Mouse (Mus musculus) heart, postnatal 4 days (tissue): Measurements from ENCODE around the gene Slc6a18. TPM values are rescaled to one million over a fixed set of nuclear protein-coding genes. Genes with fewer than 3 reads are reported as not detected.
A peak's percentile ranks its signal among the peaks of the same experiment; 100 is the strongest.

ENCODE experiments used
- DNase-seq: peaks from one replicate; pipeline ENCODE4 v3.0.0; 2021
- total RNA-seq, 2 experiments: library from RNA; stranded (reverse); gene quantifications; 2 replicates each; pipeline ENCODE4 v1.2.3; 2021

Slc6a18 gene
- total RNA-seq, 2 experiments from 2014 or later: not detected

DNA sequence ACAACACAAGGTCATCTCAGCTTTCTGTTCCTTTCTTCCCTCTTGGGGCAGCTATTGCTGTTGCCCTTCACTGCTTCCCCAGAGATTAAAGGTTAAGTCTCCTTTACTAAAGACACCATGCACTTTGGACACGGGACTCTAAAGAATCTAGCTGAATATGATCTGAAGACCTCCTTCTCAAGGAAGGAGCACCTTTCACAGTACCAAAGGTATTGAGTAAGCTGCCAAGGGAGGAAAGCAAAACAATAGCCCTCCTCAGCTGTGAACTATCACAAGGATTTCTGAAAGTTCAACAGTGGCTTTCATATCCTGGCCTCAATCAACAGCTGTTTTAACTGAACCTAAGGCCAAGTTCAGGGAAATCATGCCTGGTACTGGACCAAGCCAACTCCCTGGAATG is 6.6 kb upstream of the Slc6a18 start:
- DNase-seq: no peak

DNA sequence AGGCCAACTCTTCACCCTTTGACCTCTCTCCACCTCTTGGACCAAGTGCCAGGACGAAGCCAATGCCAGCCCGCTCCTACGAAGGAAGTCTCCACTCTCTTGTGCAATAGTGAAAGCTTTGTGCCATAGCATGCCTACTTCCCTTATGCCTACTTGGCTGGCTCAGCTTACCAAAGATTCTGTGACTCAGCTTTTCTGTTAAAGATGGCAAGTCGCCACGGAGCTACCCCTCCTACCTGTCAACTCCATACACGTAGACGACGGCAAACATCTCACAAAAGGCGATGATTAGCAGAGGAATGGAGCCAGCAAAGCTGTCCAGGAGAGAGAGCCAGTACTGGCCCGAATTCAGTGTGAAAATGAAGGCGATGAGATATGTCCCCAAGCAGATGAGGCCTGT is 5.9 kb upstream of the Slc6a18 start:
- peak; percentile 23 for DNase-seq

DNA sequence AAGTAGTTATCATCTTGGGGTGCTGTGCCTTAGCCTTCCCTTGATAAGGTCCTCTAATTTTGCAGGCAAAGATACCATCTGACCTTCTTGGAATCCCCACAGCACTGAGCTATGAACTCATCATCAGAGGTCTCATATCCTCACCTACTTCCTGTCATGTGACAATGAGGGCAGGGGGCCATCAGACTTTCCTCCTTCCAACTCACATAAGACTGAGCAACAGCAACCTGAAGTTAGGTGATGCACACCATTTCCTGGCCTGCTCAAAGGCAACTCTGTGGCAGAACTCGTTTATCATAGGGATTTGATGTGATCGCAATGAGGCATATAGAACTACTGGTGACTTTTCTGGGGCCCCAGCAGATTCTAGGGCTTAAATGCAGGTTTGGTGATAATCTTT is 4.4 kb upstream of the Slc6a18 start:
- DNase-seq: no peak

DNA sequence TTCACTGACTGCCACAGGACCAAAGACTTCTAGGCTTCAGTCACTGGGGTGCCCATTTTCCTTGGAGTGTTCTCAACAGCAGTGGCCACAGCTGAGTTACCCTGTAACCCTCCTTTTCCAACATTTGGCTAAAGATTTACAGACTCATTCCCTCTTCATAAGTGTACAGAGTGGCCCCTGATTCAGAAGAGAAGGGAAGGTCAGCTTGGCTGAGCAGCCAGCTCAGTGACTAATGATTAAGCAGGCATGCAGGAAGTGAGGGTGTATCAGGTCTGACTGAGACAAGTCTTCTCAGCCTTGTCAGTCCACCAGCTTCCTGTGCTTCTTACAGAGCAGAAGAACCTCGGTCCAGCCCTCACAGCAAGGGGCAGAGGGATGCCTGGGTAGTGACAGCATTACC is 2.6 kb upstream of the Slc6a18 start:
- no peak for DNase-seq

DNA sequence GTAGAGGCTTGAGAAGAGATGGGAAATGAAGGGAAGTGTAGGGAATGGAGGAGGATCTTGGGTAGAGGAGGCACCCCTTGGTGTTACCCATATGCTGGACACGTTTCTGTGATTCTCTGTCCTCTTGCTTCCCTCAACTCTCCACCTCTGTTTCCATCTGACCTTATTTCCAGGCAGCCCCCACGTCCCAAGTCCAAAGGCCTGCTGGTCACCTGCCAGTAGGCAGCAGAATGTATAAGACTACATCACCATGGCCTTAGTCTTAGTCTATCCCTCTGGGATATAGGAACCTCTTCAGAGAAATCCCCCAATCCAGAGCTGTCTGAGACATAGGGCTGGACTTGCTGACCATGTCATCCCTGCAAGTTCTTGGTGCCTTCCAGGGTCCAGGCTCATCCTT is 1.5 kb upstream of the Slc6a18 start:
- no peak for DNase-seq

DNA sequence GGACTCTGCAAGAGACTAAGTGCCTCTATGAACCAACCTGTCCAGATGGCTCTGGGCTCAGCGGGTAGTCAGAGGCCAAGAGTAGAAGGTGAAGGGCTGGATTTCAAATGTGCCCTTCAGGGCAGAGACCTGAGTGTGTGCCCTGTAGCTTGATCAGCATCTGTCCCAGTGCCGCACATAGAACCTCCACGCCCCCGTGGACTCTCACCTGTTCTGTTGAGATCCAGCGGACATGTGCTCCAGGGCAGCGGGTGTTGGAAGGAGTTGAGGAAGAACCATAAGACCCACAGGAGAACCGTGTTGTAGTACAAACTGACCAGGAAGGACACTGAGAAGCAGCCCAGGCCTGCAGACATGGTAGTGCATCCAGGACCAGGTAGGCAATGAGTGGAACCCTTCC is 2.7 kb downstream of the Slc6a18 start:
- no peak for DNase-seq

DNA sequence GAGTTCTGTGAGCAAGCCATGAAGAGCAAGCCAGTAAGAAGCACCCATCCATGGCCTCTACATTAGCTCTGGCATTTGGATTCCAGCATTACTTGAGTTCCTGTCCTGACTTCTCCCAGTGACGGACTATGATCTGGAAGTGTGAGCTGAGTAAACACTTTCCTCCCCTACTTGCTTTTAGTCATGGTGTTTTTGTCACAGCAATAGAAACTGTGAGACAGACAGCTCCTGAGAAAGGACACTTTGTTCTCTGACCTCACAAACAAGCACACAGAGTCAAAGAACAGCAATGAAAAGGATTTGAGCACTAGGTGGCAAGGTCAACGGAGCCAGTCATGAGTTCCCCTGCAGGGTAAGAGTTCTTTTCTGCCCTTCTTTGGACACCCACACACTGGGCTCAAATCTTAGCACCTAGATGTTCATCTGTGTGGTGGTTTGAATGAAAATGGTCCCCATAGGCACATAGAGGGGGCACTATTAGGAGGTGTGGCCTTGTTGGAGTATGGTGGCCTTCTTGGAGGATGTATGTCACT is 17.6 kb downstream of the Slc6a18 start:
- no peak for DNase-seq

DNA sequence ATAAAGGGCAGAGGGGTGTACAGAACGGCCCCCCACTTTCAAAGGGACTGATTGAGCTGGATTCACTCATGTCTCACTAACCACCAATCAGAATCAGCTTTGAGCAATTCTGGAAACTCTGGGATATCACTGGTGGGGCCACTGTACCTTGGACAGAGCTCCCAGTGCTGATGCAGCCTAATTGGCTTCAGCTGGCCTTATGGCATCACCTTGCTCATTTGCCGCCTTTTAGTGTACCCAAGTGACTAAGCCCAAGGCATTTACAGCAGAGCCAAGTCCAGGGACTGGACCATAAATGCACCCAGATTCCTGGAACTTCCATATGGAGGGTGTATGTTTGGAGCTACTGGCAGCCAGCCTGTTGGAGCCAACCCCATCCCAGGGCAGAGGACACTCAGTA is 18.9 kb downstream of the Slc6a18 start:
- no peak for DNase-seq

DNA sequence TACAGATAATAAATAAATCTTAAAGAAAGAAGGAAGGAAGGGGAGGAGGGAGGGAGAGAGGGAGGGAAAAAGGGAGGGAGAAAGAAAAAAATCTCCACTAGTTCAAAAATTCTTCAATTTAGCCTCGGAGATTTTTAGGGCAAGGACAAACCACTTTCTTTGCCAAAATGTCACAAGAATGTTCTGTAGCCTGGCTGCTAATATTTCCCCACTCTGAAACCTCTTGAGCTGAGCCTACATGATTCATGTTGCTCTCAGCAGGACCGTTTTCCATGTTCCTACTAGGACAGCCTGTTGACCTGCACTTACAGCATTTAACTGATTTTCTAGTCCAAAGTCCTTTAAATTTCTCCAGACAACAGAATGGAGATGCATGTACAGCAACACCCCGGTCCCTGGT is 22.8 kb downstream of the Slc6a18 start:
- no peak for DNase-seq

DNA sequence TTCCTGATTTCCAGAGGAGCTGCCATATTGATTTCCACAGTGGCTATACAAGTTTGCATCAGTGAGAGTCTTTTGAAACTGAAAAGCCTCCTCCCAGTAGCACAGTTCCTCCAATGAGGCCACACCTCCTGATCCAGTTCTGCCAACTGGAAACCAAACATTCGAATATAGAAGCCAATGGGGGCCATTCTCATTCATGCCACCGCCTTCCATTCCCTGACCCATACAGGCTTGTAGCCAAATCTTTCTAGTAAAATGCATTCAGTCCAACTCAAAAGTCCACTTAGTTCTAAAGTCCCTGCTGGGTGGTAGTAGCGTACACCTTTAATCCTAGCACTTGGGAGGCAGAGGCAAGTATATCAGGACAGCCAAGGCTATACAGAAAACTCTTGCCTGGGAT is 24.6 kb downstream of the Slc6a18 start:
- no peak for DNase-seq

DNA sequence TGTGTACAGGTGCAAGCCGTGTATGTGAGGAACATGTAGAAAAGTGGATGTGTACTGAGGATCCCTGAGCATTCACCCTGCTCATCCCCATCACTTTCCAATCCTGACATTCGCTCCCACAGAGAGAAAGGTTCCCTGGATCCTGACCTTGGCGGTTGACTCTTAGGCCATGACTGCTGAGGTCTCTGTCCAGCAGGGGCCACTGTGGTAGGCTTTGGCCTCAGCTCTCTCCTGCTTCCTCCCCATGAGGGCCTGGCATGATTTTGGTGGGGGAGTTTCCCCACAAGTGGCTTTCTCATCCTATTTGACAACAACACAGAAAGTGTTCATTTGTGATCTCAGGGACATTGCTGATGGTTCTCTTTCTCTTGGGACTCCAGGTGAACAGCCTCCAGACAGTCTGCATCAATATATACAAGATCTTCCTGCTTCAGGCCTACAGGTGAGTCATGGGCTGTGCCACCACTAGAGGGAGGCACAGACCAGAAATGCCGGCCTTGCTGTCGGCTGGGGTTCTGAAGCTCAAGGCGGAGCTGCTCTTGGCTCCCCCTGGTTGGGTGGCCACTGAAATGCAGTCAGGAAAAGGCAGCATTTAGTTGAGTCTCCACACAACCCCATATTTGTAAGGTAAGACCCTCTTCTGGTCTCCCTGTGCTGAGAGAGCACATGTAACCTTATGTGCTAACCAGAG is 31.3 kb downstream of the Slc6a18 start:
- DNase-seq: peak; percentile 61

DNA sequence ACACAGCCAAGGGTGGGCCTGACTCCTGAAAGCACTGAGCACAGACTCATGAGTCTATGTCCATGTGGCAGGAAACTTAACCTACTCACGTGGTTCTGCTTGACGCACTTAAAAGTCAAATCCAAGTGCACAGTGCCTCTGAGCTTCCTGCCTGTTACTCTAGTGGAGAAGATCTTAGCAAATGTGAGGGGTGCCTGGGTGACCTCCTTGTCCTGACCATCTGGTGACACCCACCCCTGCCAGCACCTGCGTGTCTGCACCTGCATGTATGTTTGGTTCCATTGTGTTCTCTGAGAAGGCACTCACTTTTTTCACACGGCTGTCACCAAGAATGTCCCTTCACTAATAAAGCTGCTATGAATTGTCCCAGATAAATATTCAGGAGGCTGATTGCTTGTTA is 36.5 kb downstream of the Slc6a18 start:
- DNase-seq: no peak

DNA sequence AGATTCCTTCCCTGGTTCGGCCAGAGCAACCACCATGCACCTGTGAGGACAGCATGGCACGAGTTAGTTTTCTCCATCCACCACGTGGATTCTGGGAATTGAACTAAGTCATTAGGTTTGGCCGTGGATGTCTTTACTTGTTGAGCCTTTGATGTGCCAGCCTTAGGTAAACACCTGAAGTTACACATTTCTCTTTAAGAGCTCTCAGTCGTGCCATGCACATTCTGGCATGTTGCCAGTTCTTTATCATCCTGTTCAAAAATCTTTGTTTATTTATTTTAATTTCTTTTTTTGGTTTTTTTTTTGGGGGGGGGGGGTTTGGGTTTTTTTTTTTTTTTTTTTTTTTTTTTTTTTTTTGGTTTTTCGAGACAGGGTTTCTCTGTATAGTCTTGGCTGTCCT is 40.0 kb downstream of the Slc6a18 start:
- no peak for DNase-seq

DNA sequence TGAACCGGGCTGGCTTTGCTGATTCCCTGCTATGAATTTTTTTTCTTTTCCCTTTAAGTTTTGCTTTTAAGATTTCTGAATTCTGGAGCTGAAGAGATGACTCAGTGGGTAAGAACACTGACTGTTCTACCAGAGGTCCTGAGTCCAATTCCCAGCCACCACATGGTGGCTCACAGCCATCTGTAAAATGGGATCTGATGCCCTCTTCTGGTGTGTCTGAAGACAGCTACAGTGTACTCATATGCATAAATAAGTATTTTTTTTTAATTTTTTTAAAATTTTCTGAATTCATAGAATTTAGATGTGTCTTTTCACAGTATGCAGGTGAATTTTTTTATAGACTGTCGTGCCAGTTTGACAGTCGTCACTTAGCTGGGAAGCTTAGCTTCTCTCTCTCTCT is 46.0 kb downstream of the Slc6a18 start:
- DNase-seq: no peak

DNA sequence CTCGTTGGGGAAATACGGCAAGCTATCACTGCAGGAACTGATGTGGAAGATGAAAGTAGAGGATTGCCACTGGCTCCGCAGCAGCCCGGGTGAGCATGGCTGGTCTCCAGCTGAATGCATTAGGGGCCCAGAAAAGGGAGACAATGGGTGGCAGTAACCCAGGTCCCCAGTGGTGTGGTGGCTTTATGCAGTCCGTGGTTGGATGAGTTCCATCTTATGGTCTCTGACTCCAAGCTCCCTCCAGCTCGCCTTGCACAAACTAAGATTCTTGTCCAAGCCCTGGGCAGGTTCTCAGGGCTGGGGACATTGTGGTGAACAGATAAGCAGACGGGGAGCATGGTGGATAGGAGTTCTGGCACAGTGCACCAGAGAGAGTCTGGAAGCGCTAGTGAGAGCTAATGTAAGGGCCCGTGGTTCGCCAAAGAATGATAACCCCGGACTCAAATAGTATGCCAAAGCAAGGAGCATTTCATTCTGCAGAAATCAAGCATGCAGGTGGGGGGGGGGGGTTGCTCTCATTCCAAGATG is 49.2 kb downstream of the Slc6a18 start:
- DNase-seq: no peak

DNA sequence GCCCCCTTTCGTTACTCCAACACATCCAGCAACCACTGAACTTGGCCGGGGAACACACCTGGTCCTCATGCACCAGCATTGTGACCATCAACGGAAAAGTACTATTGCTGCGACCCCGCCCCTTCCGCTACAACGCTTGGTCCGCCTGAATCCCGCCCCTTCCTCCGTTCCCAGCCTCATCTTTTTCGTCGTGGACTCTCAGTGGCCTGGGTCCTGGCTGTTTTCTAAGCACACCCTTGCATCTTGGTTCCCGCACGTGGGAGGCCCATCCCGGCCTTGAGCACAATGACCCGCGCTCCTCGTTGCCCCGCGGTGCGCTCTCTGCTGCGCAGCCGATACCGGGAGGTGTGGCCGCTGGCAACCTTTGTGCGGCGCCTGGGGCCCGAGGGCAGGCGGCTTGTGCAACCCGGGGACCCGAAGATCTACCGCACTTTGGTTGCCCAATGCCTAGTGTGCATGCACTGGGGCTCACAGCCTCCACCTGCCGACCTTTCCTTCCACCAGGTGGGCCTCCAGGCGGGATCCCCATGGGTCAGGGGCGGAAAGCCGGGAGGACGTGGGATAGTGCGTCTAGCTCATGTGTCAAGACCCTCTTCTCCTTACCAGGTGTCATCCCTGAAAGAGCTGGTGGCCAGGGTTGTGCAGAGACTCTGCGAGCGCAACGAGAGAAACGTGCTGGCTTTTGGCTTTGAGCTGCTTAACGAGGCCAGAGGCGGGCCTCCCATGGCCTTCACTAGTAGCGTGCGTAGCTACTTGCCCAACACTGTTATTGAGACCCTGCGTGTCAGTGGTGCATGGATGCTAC is 50.9 kb downstream of the Slc6a18 start, which contains the start of gene Tert:
Gene Tert, plus strand, starts transcription at position 167 of the 805 bp plus-strand sequence.
- peak; percentile 34 for DNase-seq

DNA sequence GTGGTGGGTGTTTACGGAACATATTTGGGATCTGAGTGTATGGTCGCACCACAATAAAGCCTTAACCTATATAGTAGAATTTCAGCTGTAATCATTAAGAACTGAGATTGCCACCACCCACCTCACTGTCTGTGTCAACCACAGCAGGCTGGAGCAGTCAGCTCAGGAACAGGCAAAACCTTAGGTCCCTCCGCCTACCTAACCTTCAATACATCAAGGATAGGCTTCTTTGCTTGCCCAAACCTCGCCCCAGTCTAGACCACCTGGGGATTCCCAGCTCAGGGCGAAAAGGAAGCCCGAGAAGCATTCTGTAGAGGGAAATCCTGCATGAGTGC is 51.4 kb downstream of the Slc6a18 start:
- no peak for DNase-seq

DNA sequence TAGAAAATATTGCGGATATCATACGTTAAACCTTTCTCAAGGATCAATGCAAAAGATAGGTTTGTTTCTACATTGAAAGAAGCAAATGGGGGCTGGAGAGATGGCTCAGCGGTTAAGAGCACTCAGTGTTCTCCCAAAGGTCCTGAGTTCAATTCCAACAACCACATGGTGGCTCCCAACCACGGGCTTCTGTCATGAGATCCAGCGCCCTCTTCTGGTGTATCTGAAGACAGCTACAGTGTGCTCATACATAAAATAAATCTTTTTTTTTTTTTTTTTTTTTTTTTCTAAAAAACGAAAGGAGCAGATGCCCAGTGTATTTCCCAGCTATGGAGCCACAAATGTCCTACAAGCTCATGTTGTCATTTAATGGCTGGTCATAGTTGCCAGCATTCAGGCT is 57.2 kb downstream of the Slc6a18 start:
- no peak for DNase-seq

DNA sequence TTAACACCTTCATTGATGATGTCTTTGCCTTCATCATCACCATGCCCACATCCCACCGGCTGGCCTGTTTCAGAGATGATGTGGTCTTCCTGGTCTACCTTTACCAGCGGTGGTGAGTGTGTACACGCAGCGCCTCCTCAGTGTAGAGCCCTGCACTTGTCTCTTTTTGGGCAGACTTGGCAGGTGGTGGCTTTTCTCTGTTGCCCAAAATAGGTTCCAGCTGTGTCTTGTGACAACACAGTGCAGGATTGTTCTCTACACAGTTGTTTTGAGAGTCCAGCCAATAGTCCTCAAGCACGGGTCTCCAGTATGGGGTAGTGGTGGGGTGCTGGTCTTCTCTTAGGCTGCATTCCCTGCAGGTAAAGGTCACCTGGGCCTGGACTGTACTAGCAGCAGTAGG is 59.4 kb downstream of the Slc6a18 start:
- no peak for DNase-seq
